Mouse (Mus musculus): ENCODE measurements at regions not wholly inside any gene's neighbourhood (a gene's known extent, or its start where the extent isn't known, plus 50 kb on each side); places are given as distances from the start of the nearest gene placed in this dataset.
A peak's percentile ranks its signal among the peaks of the same experiment; 100 is the strongest.

- H3K9me3 ChIP-seq (replicated peaks), result no peaks in the 10 kb centered on the region
- no peak overlapping the region for H3K27ac ChIP-seq (replicated peaks)
- H3K27me3 ChIP-seq (replicated peaks), result peaks cover 29% of the 10 kb centered on the region
- H3K4me2 ChIP-seq, result no peak overlapping the region
- H3K4me3 ChIP-seq (replicated peaks), result no peak overlapping the region
- peak; percentile 88 for ATAC-seq (ENCODE audit: low FRiP score)
- 35% methylated on average over 6 of the region's 6 CpGs for WGBS
- H3K36me3 ChIP-seq, result no peaks in the 10 kb centered on the region
- peaks cover 5% of the 10 kb centered on the region; the same call in 1 of the 2 replicates for H3K4me1 ChIP-seq
- no peak overlapping the region for H3K9ac ChIP-seq (replicated peaks)
These were observed 69.1 kb upstream of the Pja1 start for GRCm38 (mm10) chrX:99540087-99540576.

GRCm38 (mm10) chrX:99539684-99540083 is 68.6 kb upstream of the Pja1 start:
- no peaks in the 10 kb centered on the region for H3K9me3 ChIP-seq (replicated peaks)
- peaks cover 34% of the 10 kb centered on the region for H3K27me3 ChIP-seq (replicated peaks)
- no peaks in the 10 kb centered on the region for H3K36me3 ChIP-seq
- H3K4me1 ChIP-seq, result peaks cover 5% of the 10 kb centered on the region; the same call in 1 of the 2 replicates
- no peak overlapping the region for H3K27ac ChIP-seq (replicated peaks)
- H3K4me3 ChIP-seq (replicated peaks), result no peak overlapping the region
- no peak overlapping the region for H3K4me2 ChIP-seq
- ATAC-seq (ENCODE audit: low FRiP score), result peak; percentile 3; the same call in 1 of the 2 replicates
- 70% methylated on average over 4 of the region's 4 CpGs for WGBS
- H3K9ac ChIP-seq (replicated peaks), result no peak overlapping the region

GRCm38 (mm10) chrX:99537814-99538213 is 66.7 kb upstream of the Pja1 start:
- Histone ChIP-seq H3K4me2 (no peak overlapping the region), H3K27ac (replicated peaks) (no peak overlapping the region), H3K9ac (replicated peaks) (no peak overlapping the region), H3K27me3 (replicated peaks) (peaks cover 40% of the 10 kb centered on the region), H3K36me3 (no peaks in the 10 kb centered on the region), H3K9me3 (replicated peaks) (no peaks in the 10 kb centered on the region), H3K4me1 (peaks cover 5% of the 10 kb centered on the region; the same call in 1 of the 2 replicates), H3K4me3 (replicated peaks) (no peak overlapping the region)
- no peak for ATAC-seq (ENCODE audit: low FRiP score)
- 84% methylated on average over 4 of the region's 4 CpGs for WGBS

- Histone ChIP-seq H3K27me3 (replicated peaks) (peaks cover 51% of the 10 kb centered on the region), H3K4me1 (peaks cover 2% of the 10 kb centered on the region; the same call in 1 of the 2 replicates), H3K9ac (replicated peaks) (no peak overlapping the region), H3K9me3 (replicated peaks) (no peaks in the 10 kb centered on the region), H3K4me3 (replicated peaks) (no peak overlapping the region), H3K4me2 (no peak overlapping the region), H3K36me3 (no peaks in the 10 kb centered on the region), H3K27ac (replicated peaks) (no peak overlapping the region)
- 54% methylated on average over 4 of the region's 4 CpGs for WGBS
- no peak for ATAC-seq (ENCODE audit: low FRiP score)
These were observed 63.8 kb upstream of the Pja1 start for GRCm38 (mm10) chrX:99534922-99535321.

- Histone ChIP-seq H3K9me3 (replicated peaks) (no peaks in the 10 kb centered on the region), H3K9ac (replicated peaks) (no peak overlapping the region), H3K27ac (replicated peaks) (no peak overlapping the region), H3K36me3 (no peaks in the 10 kb centered on the region), H3K4me2 (no peak overlapping the region), H3K4me3 (replicated peaks) (no peak overlapping the region), H3K4me1 (no peaks in the 10 kb centered on the region), H3K27me3 (replicated peaks) (peaks cover 39% of the 10 kb centered on the region)
- 65% methylated on average over 3 of the region's 3 CpGs for WGBS
- ATAC-seq (ENCODE audit: low FRiP score), result no peak
These were observed 60.1 kb upstream of the Pja1 start for GRCm38 (mm10) chrX:99531154-99531553.

- H3K9ac ChIP-seq (replicated peaks), result no peak overlapping the region
- H3K4me2 ChIP-seq, result no peak overlapping the region
- no peak overlapping the region for H3K27ac ChIP-seq (replicated peaks)
- H3K4me1 ChIP-seq, result no peaks in the 10 kb centered on the region
- no peak overlapping the region for H3K4me3 ChIP-seq (replicated peaks)
- no peaks in the 10 kb centered on the region for H3K9me3 ChIP-seq (replicated peaks)
- H3K36me3 ChIP-seq, result no peaks in the 10 kb centered on the region
- H3K27me3 ChIP-seq (replicated peaks), result peaks cover 41% of the 10 kb centered on the region
- WGBS, result 66% methylated on average over 7 of the region's 7 CpGs
- no peak for ATAC-seq (ENCODE audit: low FRiP score)
These were observed 59.4 kb upstream of the Pja1 start for GRCm38 (mm10) chrX:99530511-99530910.

GRCm38 (mm10) chrX:99523306-99523705 is 52.2 kb upstream of the Pja1 start:
- H3K4me2 ChIP-seq, result no peak overlapping the region
- H3K36me3 ChIP-seq, result no peaks in the 10 kb centered on the region
- no peaks in the 10 kb centered on the region for H3K4me1 ChIP-seq
- 42% methylated on average over 6 of the region's 6 CpGs for WGBS
- no peak overlapping the region for H3K9ac ChIP-seq (replicated peaks)
- H3K4me3 ChIP-seq (replicated peaks), result no peak overlapping the region
- H3K27me3 ChIP-seq (replicated peaks), result peaks cover 42% of the 10 kb centered on the region
- no peak overlapping the region for H3K27ac ChIP-seq (replicated peaks)
- 0 out of 2 replicates have a peak, but pooled peaks have one; percentile 14 for ATAC-seq (ENCODE audit: low FRiP score)
- no peaks in the 10 kb centered on the region for H3K9me3 ChIP-seq (replicated peaks)

- Histone ChIP-seq H3K9ac (replicated peaks) (no peak overlapping the region), H3K27me3 (replicated peaks) (peaks cover 43% of the 10 kb centered on the region), H3K4me2 (no peak overlapping the region), H3K4me3 (replicated peaks) (no peak overlapping the region), H3K36me3 (no peaks in the 10 kb centered on the region), H3K4me1 (no peaks in the 10 kb centered on the region), H3K9me3 (replicated peaks) (no peaks in the 10 kb centered on the region), H3K27ac (replicated peaks) (no peak overlapping the region)
- peak; percentile 45; the same call in 1 of the 2 replicates for ATAC-seq (ENCODE audit: low FRiP score)
- 20% methylated on average over 5 of the region's 5 CpGs for WGBS
These were observed 51.8 kb upstream of the Pja1 start for GRCm38 (mm10) chrX:99522830-99523229.

GRCm38 (mm10) chrX:99522289-99522688 is 51.2 kb upstream of the Pja1 start:
- Histone ChIP-seq H3K4me2 (no peak overlapping the region), H3K9ac (replicated peaks) (no peak overlapping the region), H3K27me3 (replicated peaks) (peaks cover 43% of the 10 kb centered on the region), H3K9me3 (replicated peaks) (no peaks in the 10 kb centered on the region), H3K27ac (replicated peaks) (no peak overlapping the region), H3K36me3 (no peaks in the 10 kb centered on the region), H3K4me3 (replicated peaks) (no peak overlapping the region), H3K4me1 (no peaks in the 10 kb centered on the region)
- 30% methylated on average over 11 of the region's 11 CpGs for WGBS
- no peak; the same call in 1 of the 2 replicates for ATAC-seq (ENCODE audit: low FRiP score)

GRCm38 (mm10) chrX:99521866-99522265 is 50.8 kb upstream of the Pja1 start:
- no peaks in the 10 kb centered on the region for H3K9me3 ChIP-seq (replicated peaks)
- H3K36me3 ChIP-seq, result no peaks in the 10 kb centered on the region
- no peaks in the 10 kb centered on the region for H3K4me1 ChIP-seq
- no peak overlapping the region for H3K9ac ChIP-seq (replicated peaks)
- H3K4me2 ChIP-seq, result no peak overlapping the region
- WGBS, result 38% methylated on average over 7 of the region's 7 CpGs
- ATAC-seq (ENCODE audit: low FRiP score), result no peak
- H3K4me3 ChIP-seq (replicated peaks), result no peak overlapping the region
- H3K27me3 ChIP-seq (replicated peaks), result peaks cover 43% of the 10 kb centered on the region
- no peak overlapping the region for H3K27ac ChIP-seq (replicated peaks)

Data from neural tube, embryonic 15.5 days (tissue).